19 mouse cellular contexts compared by ENCODE assay signal in genomic region chr5:7987962-7988361, GRCm38 (mm10). TPM values are rescaled to one million over a fixed set of nuclear protein-coding genes. Genes with fewer than 3 reads are reported as not detected.
"Had no signal": no experiment of that assay in that cellular context is flagged by ENCODE, and none has a peak within 500 bp of the region (broad histone marks: within the 10 kb centered on the region; RNA-seq: fewer than 3 reads in every experiment).

No protein-coding gene starts in this region.

- ATAC-seq: hindbrain, embryonic 16.5 days; inflammation-experienced regulatory T-cells, adult 6 months; intestine, embryonic 15.5 days; intestine, postnatal 0 days; liver, embryonic 12.5 days had no signal

- DNase-seq: gastrocnemius, adult 2 months; gastrocnemius, postnatal 10 days; gastrocnemius, postnatal 25 days; heart, adult 18-20 months; heart, postnatal 10 days; heart, postnatal 4 days; kidney, adult 18-20 months; kidney, adult 8-10 months; kidney, postnatal 14 days; kidney, postnatal 36 days; layer of hippocampus, adult 9-11 months; layer of hippocampus, postnatal 36 days; left cerebral cortex, postnatal 4 days had no signal

RNA-seq across cellular contexts. Expression of gene Steap4, which starts 27.7 kb away (rescaled TPM):
- total RNA-seq: granulocyte monocyte progenitor cell, adult 5-6 weeks had no signal
- polyA plus RNA-seq: inflammation-experienced regulatory T-cells, adult 6 months had no signal
